Mouse (Mus musculus) forebrain, embryonic 14.5 days (tissue): ENCODE data around the gene Zdhhc1. TPM values are rescaled to one million over a fixed set of nuclear protein-coding genes. Genes with fewer than 3 reads are reported as not detected.

Experiments used
- ATAC-seq: fragments of 200-750 bp; cut with Nextera tagmentation; 2 replicates; pipeline ENCODE4 v1.8.0; 2017; ENCODE audit warnings: mild to moderate bottlenecking, moderate library complexity
- DNase-seq: peaks from one replicate; pipeline ENCODE4 v3.0.0-alpha.2; 2015; ENCODE audit warnings: low spot score
- H3K27ac ChIP-seq: fragments of 300-500 bp; sonication (generic); 2 replicates; pipeline ENCODE4 v1.5.1; 2014; ENCODE audit warnings: low read depth, mild to moderate bottlenecking, control low read depth, low read length, moderate library complexity
- H3K27me3 ChIP-seq: fragments of 300-500 bp; sonication (generic); replicated peaks from 2 replicates; pipeline ENCODE4 v1.6.1; 2014; ENCODE audit warnings: low read length, control low read depth, mixed read lengths; ENCODE audit not compliant: control insufficient read depth, insufficient read depth
- H3K36me3 ChIP-seq: fragments of 300-500 bp; sonication (generic); 2 replicates; pipeline ENCODE4 v1.6.1; 2014; ENCODE audit warnings: low read length, control low read depth; ENCODE audit not compliant: control insufficient read depth, insufficient read depth
- H3K4me1 ChIP-seq: fragments of 300-500 bp; sonication (generic); 2 replicates; pipeline ENCODE4 v1.6.1; 2014; ENCODE audit warnings: antibody characterized with exemption, low read length, control low read depth; ENCODE audit not compliant: control insufficient read depth, insufficient read depth
- H3K4me2 ChIP-seq: fragments of 300-500 bp; sonication (generic); 2 replicates; pipeline ENCODE4 v1.6.1; 2014; ENCODE audit warnings: mild to moderate bottlenecking, control low read depth, low read length
- H3K4me3 ChIP-seq: fragments of 300-500 bp; sonication (generic); 2 replicates; pipeline ENCODE4 v1.5.1; 2014; ENCODE audit warnings: low read depth, low read length, control low read depth
- H3K9ac ChIP-seq: fragments of 300-500 bp; sonication (generic); 2 replicates; pipeline ENCODE4 v1.6.1; 2014; ENCODE audit warnings: mild to moderate bottlenecking, low read length, control low read depth, moderate library complexity
- H3K9me3 ChIP-seq: fragments of 300-500 bp; sonication (generic); replicated peaks from 2 replicates; pipeline ENCODE4 v1.6.1; 2016; ENCODE audit warnings: low read length, control low read depth, mixed read lengths; ENCODE audit not compliant: control insufficient read depth
- WGBS: fragments of 180-500 bp; shearing (Covaris S2); extraction: QIAGEN DNeasy Blood & Tissue Kit; methylation state at CpG from one replicate; pipeline ENCODE4 v1.1.7; 2014; 5-methylcytosine and 5-hydroxymethylcytosine counted together
- polyA plus RNA-seq: library from polyadenylated mRNA; unstranded; fragments of >200 nt; fragmentation: Nextera tagmentation; extraction: Ambion mirVana; gene quantifications from 2 replicates; pipeline ENCODE4 v1.2.1, GENCODE M21; 2014

Zdhhc1 gene
- polyA plus RNA-seq, 1 experiment from 2014 or later: 15.5 TPM

- Histone ChIP-seq H3K4me2 (no peak overlapping the region), H3K27me3 (no peaks in the 10 kb centered on the region), H3K4me3 (no peak overlapping the region), H3K9me3 (no peaks in the 10 kb centered on the region), H3K4me1 (no peaks in the 10 kb centered on the region), H3K27ac (no peak overlapping the region), H3K9ac (no peak overlapping the region), H3K36me3 (no peaks in the 10 kb centered on the region)
- no peak for ATAC-seq
- WGBS: 58% methylated on average over 12 of the region's 12 CpGs
- no peak for DNase-seq
Observed at GRCm38 (mm10) chr8:105509997-105510735, 13.5 kb upstream of the Zdhhc1 start.

- H3K9me3 ChIP-seq: no peaks in the 10 kb centered on the region
- H3K9ac ChIP-seq: no peak overlapping the region; the same call in 1 of the 2 replicates
- no peaks in the 10 kb centered on the region for H3K27me3 ChIP-seq
- no peak overlapping the region for H3K4me2 ChIP-seq
- no peaks in the 10 kb centered on the region for H3K36me3 ChIP-seq
- DNase-seq (peak; percentile 17), ATAC-seq (no peak)
- no peak overlapping the region for H3K27ac ChIP-seq
- no peaks in the 10 kb centered on the region for H3K4me1 ChIP-seq
- H3K4me3 ChIP-seq: no peak overlapping the region
- WGBS: 59% methylated on average over 1 of the region's 2 CpGs
Observed at GRCm38 (mm10) chr8:105508758-105509157, 12.1 kb upstream of the Zdhhc1 start.

GRCm38 (mm10) chr8:105506977-105507376 is 10.3 kb upstream of the Zdhhc1 start:
- 80% methylated on average over 6 of the region's 6 CpGs for WGBS
- no peaks in the 10 kb centered on the region for H3K9me3 ChIP-seq
- H3K9ac ChIP-seq: no peak overlapping the region
- DNase-seq (no peak), ATAC-seq (no peak)
- H3K36me3 ChIP-seq: no peaks in the 10 kb centered on the region
- no peaks in the 10 kb centered on the region for H3K27me3 ChIP-seq
- H3K4me2 ChIP-seq: no peak overlapping the region
- no peak overlapping the region for H3K4me3 ChIP-seq
- H3K27ac ChIP-seq: no peak overlapping the region
- no peaks in the 10 kb centered on the region for H3K4me1 ChIP-seq

- H3K4me2 ChIP-seq: no peak overlapping the region
- no peaks in the 10 kb centered on the region for H3K36me3 ChIP-seq
- no peak for DNase-seq
- 92% methylated on average over 3 of the region's 3 CpGs for WGBS
- no peak overlapping the region for H3K9ac ChIP-seq
- no peaks in the 10 kb centered on the region for H3K4me1 ChIP-seq
- H3K27ac ChIP-seq: no peak overlapping the region
- no peaks in the 10 kb centered on the region for H3K9me3 ChIP-seq
- H3K4me3 ChIP-seq: no peak overlapping the region
- ATAC-seq: no peak
- H3K27me3 ChIP-seq: no peaks in the 10 kb centered on the region
Observed at GRCm38 (mm10) chr8:105504617-105505016, 7.9 kb upstream of the Zdhhc1 start.

GRCm38 (mm10) chr8:105499787-105500186 is 3.1 kb upstream of the Zdhhc1 start:
- H3K4me2 ChIP-seq: no peak overlapping the region
- ATAC-seq: no peak
- no peaks in the 10 kb centered on the region for H3K9me3 ChIP-seq
- no peak overlapping the region for H3K9ac ChIP-seq
- H3K36me3 ChIP-seq: no peaks in the 10 kb centered on the region
- no peaks in the 10 kb centered on the region for H3K27me3 ChIP-seq
- no peak overlapping the region for H3K27ac ChIP-seq
- no peak overlapping the region for H3K4me3 ChIP-seq
- peaks cover 4% of the 10 kb centered on the region; the same call in 1 of the 2 replicates for H3K4me1 ChIP-seq
- WGBS: 78% methylated on average over 12 of the region's 12 CpGs
- DNase-seq: no peak

- Histone ChIP-seq H3K4me3 (peak overlapping the region; percentile 71), H3K9ac (peak overlapping the region; percentile 86; the same call in 1 of the 2 replicates), H3K9me3 (no peaks in the 10 kb centered on the region), H3K4me2 (peak overlapping the region; percentile 96), H3K27ac (no peak overlapping the region), H3K27me3 (no peaks in the 10 kb centered on the region), H3K36me3 (no peaks in the 10 kb centered on the region), H3K4me1 (peaks cover 4% of the 10 kb centered on the region; the same call in 1 of the 2 replicates)
- WGBS: 18% methylated on average over 17 of the region's 17 CpGs
- DNase-seq: peak; percentile 43
- ATAC-seq: 0 out of 2 replicates have a peak, but pooled peaks have one; percentile 6
Observed at GRCm38 (mm10) chr8:105495350-105496302, 1.1 kb downstream of the Zdhhc1 start.

GRCm38 (mm10) chr8:105494566-105494965 is 2.1 kb downstream of the Zdhhc1 start:
- Histone ChIP-seq H3K4me1 (peaks cover 4% of the 10 kb centered on the region; the same call in 1 of the 2 replicates), H3K4me2 (no peak overlapping the region), H3K36me3 (no peaks in the 10 kb centered on the region), H3K27me3 (no peaks in the 10 kb centered on the region), H3K27ac (no peak overlapping the region), H3K9ac (no peak overlapping the region), H3K9me3 (no peaks in the 10 kb centered on the region), H3K4me3 (no peak overlapping the region)
- 84% methylated on average over 3 of the region's 3 CpGs for WGBS
- DNase-seq (no peak), ATAC-seq (no peak)

GRCm38 (mm10) chr8:105493495-105493894 is 3.2 kb downstream of the Zdhhc1 start:
- Histone ChIP-seq H3K9ac (no peak overlapping the region), H3K4me2 (no peak overlapping the region), H3K9me3 (no peaks in the 10 kb centered on the region), H3K27ac (no peak overlapping the region), H3K4me1 (peaks cover 4% of the 10 kb centered on the region; the same call in 1 of the 2 replicates), H3K4me3 (no peak overlapping the region), H3K36me3 (no peaks in the 10 kb centered on the region), H3K27me3 (no peaks in the 10 kb centered on the region)
- ATAC-seq (no peak), DNase-seq (no peak)
- 77% methylated on average over 3 of the region's 3 CpGs for WGBS
